Mouse (Mus musculus): ENCODE data around the gene Vsx1.

The Vsx1 gene

DNA sequence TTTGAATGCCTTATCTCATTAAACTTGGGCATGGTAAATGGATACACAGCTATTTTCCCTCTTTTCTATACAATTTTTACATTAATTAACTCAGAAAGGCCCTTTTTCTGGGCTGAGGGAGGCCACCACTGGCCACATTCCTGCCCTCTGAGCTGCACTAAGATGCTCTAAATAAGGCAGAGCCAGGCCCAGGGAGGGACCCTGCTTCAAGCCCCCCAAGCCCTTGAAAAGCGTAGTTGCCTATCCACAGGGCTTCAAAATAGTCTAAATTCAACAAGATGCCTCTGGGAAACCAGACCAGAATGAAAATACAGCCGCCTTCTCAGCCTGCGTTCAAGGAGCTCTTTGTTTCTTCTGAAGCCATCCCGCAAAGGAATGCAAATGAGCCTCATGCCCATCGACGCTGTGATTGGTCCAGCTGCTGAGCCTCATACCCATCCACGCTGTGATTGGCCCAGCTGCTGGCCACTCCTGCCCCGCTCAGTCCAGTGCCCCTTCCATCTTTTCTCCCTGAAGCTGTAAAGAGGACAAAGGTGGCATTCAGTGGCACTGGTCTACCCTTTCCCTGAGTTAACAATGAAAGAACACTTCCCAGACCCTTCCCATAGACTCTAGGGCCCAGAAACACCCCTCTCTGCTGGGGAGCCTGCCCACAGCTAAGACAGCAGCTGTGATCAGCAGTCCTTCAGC lies 45.3 kb downstream of the Vsx1 start:
- DNase-seq: no peak

DNA sequence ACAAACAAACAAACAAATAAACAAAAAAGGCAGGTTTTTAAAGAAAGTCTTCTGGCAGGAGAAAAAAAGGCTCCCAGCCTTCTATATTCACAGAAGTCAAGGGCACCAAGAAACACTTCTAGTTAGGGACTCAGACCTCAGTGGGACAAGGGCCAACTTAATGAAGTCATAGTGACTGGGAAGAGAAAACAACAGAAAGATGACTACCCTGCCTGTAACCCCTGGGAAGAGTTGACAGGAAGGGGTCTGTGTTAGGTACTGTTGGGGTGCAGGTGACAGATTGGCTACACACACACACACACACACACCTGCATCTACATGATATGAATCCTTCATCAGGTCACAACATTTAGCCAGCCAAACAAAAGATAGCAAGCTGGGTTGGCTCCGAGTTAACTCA lies 46.0 kb downstream of the Vsx1 start:
- DNase-seq: no peak

DNA sequence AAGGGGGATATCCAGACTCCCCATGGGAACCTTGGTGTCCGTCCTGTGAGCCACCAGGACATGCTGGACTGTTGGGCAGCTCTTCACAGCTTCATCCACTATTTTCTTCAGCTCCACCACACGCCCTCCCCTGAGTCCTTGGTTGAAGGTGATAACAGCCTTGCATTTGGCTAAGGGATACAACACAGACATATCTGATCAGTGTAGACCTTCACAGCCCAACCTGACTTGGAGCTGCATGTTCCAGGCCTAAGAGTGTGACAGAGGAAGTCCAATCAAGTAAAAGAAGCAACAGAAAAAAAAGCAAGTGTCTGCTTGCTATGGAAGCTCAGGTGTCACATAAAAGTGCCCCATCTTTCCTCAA lies 50.8 kb downstream of the Vsx1 start:
- no peak for DNase-seq

DNA sequence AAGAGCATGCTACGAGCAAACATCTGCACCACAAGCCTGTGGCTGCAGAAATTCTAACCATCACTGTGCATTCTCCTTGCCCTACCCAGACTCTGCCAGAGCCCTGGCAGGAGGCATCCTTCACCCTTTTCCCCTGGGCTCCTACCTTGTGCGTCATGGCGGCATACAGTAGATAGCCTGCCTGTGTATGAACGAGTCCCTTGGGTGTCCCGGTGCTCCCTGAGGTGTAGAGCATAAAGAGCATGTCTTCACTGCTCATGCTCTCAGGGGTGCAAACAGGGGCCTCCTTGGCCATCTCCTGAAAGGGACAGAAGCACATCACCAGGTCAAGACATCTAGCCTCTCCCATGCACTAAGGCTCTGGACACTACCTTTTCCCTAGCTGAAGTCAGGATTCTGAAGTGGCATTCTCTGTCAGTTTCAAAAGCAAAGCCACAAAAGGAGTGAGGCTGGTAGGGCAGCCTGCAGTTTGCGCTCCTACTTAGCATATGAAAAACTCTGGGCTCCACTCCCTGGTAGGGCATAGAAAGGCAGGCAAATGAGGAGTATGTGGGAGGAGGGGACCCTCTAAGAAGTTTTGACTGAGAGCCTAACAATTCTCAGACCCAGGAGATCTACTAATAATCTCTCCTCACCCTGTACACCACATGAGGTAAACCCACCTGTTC lies 51.3 kb downstream of the Vsx1 start:
- DNase-seq: no peak

DNA sequence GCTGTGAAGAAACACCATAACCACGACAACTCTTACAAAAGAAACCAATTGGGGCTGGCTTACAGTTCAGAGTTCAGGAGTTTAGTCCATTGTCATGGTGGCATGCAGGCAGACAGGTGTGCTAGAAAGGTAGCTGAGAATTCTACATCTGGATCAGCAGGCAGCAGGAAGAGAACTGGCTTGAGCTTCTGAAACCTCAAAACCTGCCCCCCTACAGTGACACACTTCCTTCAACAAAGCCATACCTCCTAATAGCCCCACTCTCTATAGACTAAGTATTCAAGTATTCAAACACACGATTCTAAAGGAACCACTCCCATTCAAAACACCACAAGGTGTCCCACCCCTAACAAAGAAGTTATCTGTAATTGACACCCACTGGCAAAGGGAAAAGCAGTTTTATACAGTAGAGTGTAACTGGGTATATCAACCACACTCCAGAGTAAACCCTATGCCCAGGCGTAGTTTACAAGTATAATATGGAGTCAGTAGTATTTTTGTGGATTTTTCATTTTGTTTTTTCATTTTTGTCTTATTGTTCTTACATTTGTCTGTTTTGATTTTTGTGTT lies 53.2 kb downstream of the Vsx1 start:
- no peak for DNase-seq
